Mouse (Mus musculus) testis, adult 2 months (tissue): Measurements from ENCODE around the gene Slc39a11.

ENCODE experiments used
- CTCF ChIP-seq: fragments of 200-500 bp; IDR thresholded peaks from 2 replicates; pipeline ENCODE4 v1.5.1; 2012; ENCODE audit warnings: low read depth, mild to moderate bottlenecking, inconsistent platforms, low read length, moderate library complexity; ENCODE audit not compliant: control insufficient read depth, insufficient read depth, insufficient replicate concordance
- POLR2A ChIP-seq: fragments of 200-500 bp; IDR thresholded peaks from 2 replicates; pipeline ENCODE4 v1.6.1; 2012; ENCODE audit warnings: low read depth, mild to moderate bottlenecking, inconsistent platforms, low read length, moderate library complexity; ENCODE audit not compliant: control insufficient read depth

- TF ChIP-seq POLR2A (no peak), CTCF (no peak)
These were observed 17.8 kb upstream of the Slc39a11 start for GRCm38 (mm10) chr11:113667704-113668103.
